ENCODE assay signal across 9 mouse cellular contexts in the genomic region with DNA sequence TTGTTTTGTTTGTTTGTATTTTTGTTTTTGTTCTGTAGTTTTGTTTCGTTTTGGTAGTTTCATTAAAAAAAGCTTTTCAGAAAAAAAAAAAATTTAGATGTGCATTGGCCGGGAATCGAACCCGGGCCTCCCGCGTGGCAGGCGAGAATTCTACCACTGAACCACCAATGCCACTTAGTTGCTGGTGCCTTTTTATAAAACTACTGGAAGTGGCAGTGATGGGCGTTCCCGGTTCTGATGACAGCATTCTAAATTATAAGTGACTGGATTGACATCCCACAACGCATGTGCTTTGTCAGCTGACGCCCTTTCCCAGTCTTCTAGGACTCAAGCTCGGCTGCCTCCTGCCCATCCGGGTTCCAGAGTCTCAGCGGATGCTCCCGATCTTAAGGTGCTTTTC. TPM values are rescaled to one million over a fixed set of nuclear protein-coding genes. Genes with fewer than 3 reads are reported as not detected.
DNase-seq lines count a peak whose midpoint lies in the region; ATAC-seq and TF ChIP-seq lines count a peak whose summit lies in the region.
"Had no signal": no experiment of that assay in that cellular context is flagged by ENCODE, and none has a peak within 500 bp of the region (broad histone marks: within the 10 kb centered on the region; RNA-seq: fewer than 3 reads in every experiment).

No protein-coding gene starts in this region.

- intact Hi-C loops in left cerebral cortex, adult 2 months (cut with DNase I): no loop called here
- intact Hi-C loops in left cerebral cortex, postnatal 36 days (cut with DNase I): no loop called here
- intact Hi-C loops in heart, postnatal 25 days (cut with DNase I): no loop called here

- no peak overlapping the region for H3K9ac ChIP-seq in limb, embryonic 13.5 days
- no peak overlapping the region for H3K9ac ChIP-seq in midbrain, embryonic 14.5 days (replicated peaks; ENCODE audit: low read length)

- TF ChIP-seq CTCF in left cerebral cortex, adult 2 months (IDR thresholded peaks at IDR 0.05): no peak

- H3K27me3 ChIP-seq in forebrain, embryonic 10.5 days (ENCODE audit: poor library complexity, severe bottlenecking): peaks cover 4% of the 10 kb centered on the region
- H3K27me3 ChIP-seq in limb, embryonic 13.5 days: no peaks in the 10 kb centered on the region
- H3K27me3 ChIP-seq in midbrain, embryonic 14.5 days (ENCODE audit: control insufficient read depth, insufficient read depth, low read length): no peaks in the 10 kb centered on the region

- H3K36me3 ChIP-seq in forebrain, embryonic 10.5 days (replicated peaks): no peaks in the 10 kb centered on the region
- no peaks in the 10 kb centered on the region for H3K36me3 ChIP-seq in limb, embryonic 13.5 days
- H3K36me3 ChIP-seq in midbrain, embryonic 14.5 days (ENCODE audit: control insufficient read depth, insufficient read depth, low read length): no peaks in the 10 kb centered on the region

- peaks cover 7% of the 10 kb centered on the region; the same call in 1 of the 2 replicates for H3K9me3 ChIP-seq in forebrain, embryonic 10.5 days
- peaks cover 4% of the 10 kb centered on the region for H3K9me3 ChIP-seq in limb, embryonic 13.5 days
- no peaks in the 10 kb centered on the region for H3K9me3 ChIP-seq in midbrain, embryonic 14.5 days (ENCODE audit: control insufficient read depth, low read length)

- H3K4me1 ChIP-seq in forebrain, embryonic 10.5 days: peaks cover 31% of the 10 kb centered on the region
- H3K4me1 ChIP-seq in limb, embryonic 13.5 days: peaks cover 15% of the 10 kb centered on the region
- H3K4me1 ChIP-seq in midbrain, embryonic 14.5 days (ENCODE audit: control insufficient read depth, insufficient read depth, low read length): peaks cover 16% of the 10 kb centered on the region; the same call in 1 of the 2 replicates

- DNase-seq in left cerebral cortex, adult 2 months (ENCODE audit: extremely low spot score in 1 of 2, low spot score in 2 of 2): peak in 1 of 2 experiments; percentile 39
- DNase-seq in left cerebral cortex, postnatal 36 days (ENCODE audit: low spot score in 2 of 2): no peak
- peak; percentile 68 for DNase-seq in ZHBTc4 (ENCODE audit: low read depth, low spot score)
- peak; percentile 43 for DNase-seq in forebrain, embryonic 10.5 days (ENCODE audit: extremely low spot score, low spot score)
- peak; percentile 32 for DNase-seq in heart, postnatal 25 days (ENCODE audit: low spot score)
- DNase-seq in midbrain, embryonic 14.5 days: peak; percentile 73

- ATAC-seq in limb, embryonic 13.5 days (ENCODE audit: low FRiP score, low read depth): no peak
- ATAC-seq in midbrain, embryonic 14.5 days (ENCODE audit: low FRiP score, low TSS enrichment): peak; percentile 32; the same call in 1 of the 2 replicates
- no peak for ATAC-seq in activated CD4-positive, CD25-positive, alpha-beta regulatory T cell, adult 4 months

- peak overlapping the region; percentile 40 for H3K4me3 ChIP-seq in left cerebral cortex, adult 2 months
- peak overlapping the region; percentile 59 for H3K4me3 ChIP-seq in forebrain, embryonic 10.5 days
- peak overlapping the region; percentile 51 for H3K4me3 ChIP-seq in limb, embryonic 13.5 days
- H3K4me3 ChIP-seq in midbrain, embryonic 14.5 days (replicated peaks; ENCODE audit: low read depth, low read length): peak overlapping the region; percentile 48

- H3K4me2 ChIP-seq in limb, embryonic 13.5 days (replicated peaks): peak overlapping the region; percentile 84
- H3K4me2 ChIP-seq in midbrain, embryonic 14.5 days (ENCODE audit: low read length): peak overlapping the region; percentile 72

- WGBS in forebrain, embryonic 10.5 days: 10% methylated on average over 15 of the region's 15 CpGs
- WGBS in limb, embryonic 13.5 days: 10% methylated on average over 15 of the region's 15 CpGs
- 9% methylated on average over 15 of the region's 15 CpGs for WGBS in midbrain, embryonic 14.5 days

- peak overlapping the region; percentile 6 for H3K27ac ChIP-seq in left cerebral cortex, adult 2 months
- peak overlapping the region; percentile 86; the same call in 1 of the 2 replicates for H3K27ac ChIP-seq in forebrain, embryonic 10.5 days
- no peak overlapping the region for H3K27ac ChIP-seq in limb, embryonic 13.5 days
- H3K27ac ChIP-seq in midbrain, embryonic 14.5 days (replicated peaks; ENCODE audit: low read depth, low read length): peak overlapping the region; percentile 39; the same call in 1 of the 2 replicates

RNA-seq across cellular contexts. Expression of gene Gm6525, which starts 55.0 kb away (rescaled TPM):
- total RNA-seq in left cerebral cortex, adult 2 months (2021): not detected
- not detected for total RNA-seq in left cerebral cortex, postnatal 36 days (2021)
- polyA plus RNA-seq in forebrain, embryonic 10.5 days (2016; fragmentation: Nextera tagmentation; extraction: Ambion mirVana): 0.87 and 1.5 TPM in 2 replicates
- total RNA-seq in heart, postnatal 25 days (2021): not detected
- 1.3 and 1.5 TPM in 2 replicates for polyA plus RNA-seq in limb, embryonic 13.5 days (2015; fragmentation: Nextera tagmentation; extraction: Ambion mirVana)
- polyA plus RNA-seq in midbrain, embryonic 14.5 days (2014; fragmentation: Nextera tagmentation; extraction: Ambion mirVana): 3.1 and 3.2 TPM in 2 replicates
- not detected for polyA plus RNA-seq in activated CD4-positive, CD25-positive, alpha-beta regulatory T cell, adult 4 months (2017; shearing (Covaris generic))
- total RNA-seq: adrenal gland, postnatal 4 days had no signal

Comparison
In these comparisons a context has a peak if more than half of its experiments do, and no peak if none do; other contexts are left out.
1. DNase-seq: peak in ZHBTc4 (single experiment), forebrain, embryonic 10.5 days (single experiment), heart, postnatal 25 days (single experiment) and midbrain, embryonic 14.5 days (single experiment); none in left cerebral cortex, postnatal 36 days (0 of 2).
2. Peak in every context shown above with its lines, with median percentiles within 50 percentile points of each other: H3K4me3 ChIP-seq.